Mouse (Mus musculus) cortical plate, adult 2 months (tissue): ENCODE data around the gene B4galt3.

Experiments
- CTCF ChIP-seq: fragments of 200-500 bp; IDR thresholded peaks from 2 replicates; pipeline ENCODE4 v1.5.1; 2011; ENCODE audit warnings: mild to moderate bottlenecking, control low read depth, low read length; ENCODE audit not compliant: insufficient read depth; ENCODE audit errors: extremely low read depth
- POLR2A ChIP-seq: fragments of 200-500 bp; IDR thresholded peaks from 2 replicates; pipeline ENCODE4 v1.6.1; 2011; ENCODE audit warnings: mild to moderate bottlenecking, low read length, control low read depth; ENCODE audit not compliant: insufficient read depth; ENCODE audit errors: extremely low read depth

- TF ChIP-seq POLR2A (no peak), CTCF (no peak)
These were observed 8.3 kb downstream of the B4galt3 start for GRCm38 (mm10) chr1:171278436-171278835.
